13 mouse cellular contexts compared by ENCODE assay signal in genomic region chr2:115895256-115895655, GRCm38 (mm10).
DNase-seq lines count a peak whose midpoint lies in the region; ATAC-seq lines count a peak whose summit lies in the region.
"Had no signal": no experiment of that assay in that cellular context is flagged by ENCODE, and none has a peak within 500 bp of the region (broad histone marks: within the 10 kb centered on the region; RNA-seq: fewer than 3 reads in every experiment).

No protein-coding gene starts in this region.

- ATAC-seq in heart, embryonic 15.5 days (replicated peaks; ENCODE audit: insufficient number of reproducible peaks, insufficient read depth, low FRiP score, low read depth), result no peak
- no peak for ATAC-seq in neural tube, embryonic 11.5 days (ENCODE audit: insufficient read depth, low FRiP score, low TSS enrichment)
- peak; percentile 38; the same call in 1 of the 2 replicates for ATAC-seq in hindbrain, embryonic 16.5 days

- no peaks in the 10 kb centered on the region for H3K27me3 ChIP-seq in heart, embryonic 15.5 days
- no peaks in the 10 kb centered on the region for H3K27me3 ChIP-seq in neural tube, embryonic 11.5 days (ENCODE audit: control insufficient read depth, insufficient read depth, low read length)
- no peaks in the 10 kb centered on the region for H3K27me3 ChIP-seq in hindbrain, embryonic 16.5 days (replicated peaks; ENCODE audit: control insufficient read depth, insufficient read depth, low read length)

- no peak overlapping the region for H3K9ac ChIP-seq in heart, embryonic 15.5 days
- no peak overlapping the region for H3K9ac ChIP-seq in neural tube, embryonic 11.5 days (ENCODE audit: low read length)
- no peak overlapping the region for H3K9ac ChIP-seq in hindbrain, embryonic 16.5 days (ENCODE audit: low read depth, low read length)
- H3K9ac ChIP-seq: liver, embryonic 14.5 days had no signal

- peaks cover 49% of the 10 kb centered on the region for H3K4me1 ChIP-seq in heart, embryonic 15.5 days (replicated peaks)
- peaks cover 31% of the 10 kb centered on the region for H3K4me1 ChIP-seq in neural tube, embryonic 11.5 days (ENCODE audit: control insufficient read depth, insufficient read depth, low read length)
- peaks cover 30% of the 10 kb centered on the region for H3K4me1 ChIP-seq in hindbrain, embryonic 16.5 days (ENCODE audit: control insufficient read depth, insufficient read depth, low read depth, low read length)

- H3K4me3 ChIP-seq in heart, embryonic 15.5 days, result no peak overlapping the region
- H3K4me3 ChIP-seq in neural tube, embryonic 11.5 days (ENCODE audit: low read depth, low read length), result no peak overlapping the region
- H3K4me3 ChIP-seq in hindbrain, embryonic 16.5 days (ENCODE audit: low read length), result no peak overlapping the region
- H3K4me3 ChIP-seq: heart, embryonic 10.5 days had no signal

- H3K36me3 ChIP-seq in heart, embryonic 15.5 days, result no peaks in the 10 kb centered on the region
- H3K36me3 ChIP-seq in neural tube, embryonic 11.5 days (ENCODE audit: control insufficient read depth, insufficient read depth, low read length), result no peaks in the 10 kb centered on the region; the same call in 1 of the 2 replicates
- H3K36me3 ChIP-seq in hindbrain, embryonic 16.5 days (ENCODE audit: control insufficient read depth, insufficient read depth, low read length), result no peaks in the 10 kb centered on the region
- H3K36me3 ChIP-seq: heart, embryonic 10.5 days had no signal

- peak overlapping the region; percentile 3; the same call in 1 of the 2 replicates for H3K4me2 ChIP-seq in heart, embryonic 15.5 days
- H3K4me2 ChIP-seq in neural tube, embryonic 11.5 days (ENCODE audit: low read depth), result no peak overlapping the region
- H3K4me2 ChIP-seq in hindbrain, embryonic 16.5 days (ENCODE audit: low read length), result peak overlapping the region; percentile 17; the same call in 1 of the 2 replicates

- peak overlapping the region; percentile 69 for H3K27ac ChIP-seq in heart, embryonic 15.5 days
- 0 out of 2 replicates have a peak overlapping the region, but pooled peaks have one; percentile 14 for H3K27ac ChIP-seq in neural tube, embryonic 11.5 days (ENCODE audit: low read depth, low read length)
- peak overlapping the region; percentile 62; the same call in 1 of the 2 replicates for H3K27ac ChIP-seq in hindbrain, embryonic 16.5 days (ENCODE audit: low read depth, low read length)
- H3K27ac ChIP-seq: heart, embryonic 10.5 days; liver, embryonic 14.5 days had no signal

- DNase-seq in heart, postnatal 4 days, result no peak
- no peak for DNase-seq in neural tube, embryonic 11.5 days (ENCODE audit: low spot score)
- no peak for DNase-seq in neural tube, embryonic 10.5 days (ENCODE audit: extremely low spot score, low spot score)
- no peak for DNase-seq in cerebellum, adult 18-20 months
- no peak for DNase-seq in testis, postnatal 14 days (ENCODE audit: low spot score)
- no peak for DNase-seq in thymus, postnatal 4 days
- DNase-seq: adrenal gland, adult 8-10 months; kidney, adult 8-10 months; thymus, adult 18-20 months had no signal

- no peaks in the 10 kb centered on the region for H3K9me3 ChIP-seq in heart, embryonic 15.5 days (replicated peaks)
- H3K9me3 ChIP-seq in neural tube, embryonic 11.5 days (ENCODE audit: control insufficient read depth, low read length), result no peaks in the 10 kb centered on the region
- H3K9me3 ChIP-seq in hindbrain, embryonic 16.5 days (ENCODE audit: control insufficient read depth, low read length), result no peaks in the 10 kb centered on the region
- H3K9me3 ChIP-seq: heart, embryonic 10.5 days had no signal

- 26% methylated on average over 2 of the region's 2 CpGs for WGBS in heart, embryonic 15.5 days
- 54% methylated on average over 2 of the region's 2 CpGs for WGBS in neural tube, embryonic 11.5 days
- 20% methylated on average over 2 of the region's 2 CpGs for WGBS in hindbrain, embryonic 16.5 days

Comparison
In these comparisons a context has a peak if more than half of its experiments do, and no peak if none do; other contexts are left out.
1. H3K27ac ChIP-seq: peak in every context shown above with its lines; median percentile 69 in heart, embryonic 15.5 days; 62 in hindbrain, embryonic 16.5 days; 14 in neural tube, embryonic 11.5 days.